Mouse (Mus musculus) 3T3-L1 (cell line): ENCODE results near the gene Pdik1l.
A peak's percentile ranks its signal among the peaks of the same experiment; 100 is the strongest.

Experiments
- DNase-seq: peaks from one replicate; pipeline ENCODE4 v3.0.0-alpha.2; 2015; ENCODE audit warnings: low read depth, low spot score

Gene Pdik1l

DNA sequence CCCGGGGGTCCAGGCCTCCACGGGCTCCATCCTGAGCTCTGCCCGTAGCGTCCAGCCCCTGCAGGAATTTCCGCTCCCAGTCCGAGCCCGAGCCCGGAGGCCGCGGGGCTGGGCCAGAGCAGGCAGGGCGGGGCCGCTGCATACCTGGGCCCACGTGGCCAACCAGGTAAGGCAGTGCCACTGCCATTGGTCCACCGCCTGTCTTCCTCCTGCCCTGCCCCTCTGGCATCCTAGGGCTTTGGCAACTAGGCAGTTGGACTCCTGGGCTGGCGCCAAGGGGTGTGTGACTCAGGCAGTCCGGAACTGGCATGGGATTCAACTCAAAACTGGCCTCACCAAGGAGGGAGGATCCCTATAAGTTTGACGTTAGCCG is 49.4 kb downstream of the Pdik1l start, which contains the start of gene Cnksr1:
Gene Cnksr1 (minus strand): TSS at position 121 of the 373 bp plus-strand sequence.
- DNase-seq, result peak; percentile 81

DNA sequence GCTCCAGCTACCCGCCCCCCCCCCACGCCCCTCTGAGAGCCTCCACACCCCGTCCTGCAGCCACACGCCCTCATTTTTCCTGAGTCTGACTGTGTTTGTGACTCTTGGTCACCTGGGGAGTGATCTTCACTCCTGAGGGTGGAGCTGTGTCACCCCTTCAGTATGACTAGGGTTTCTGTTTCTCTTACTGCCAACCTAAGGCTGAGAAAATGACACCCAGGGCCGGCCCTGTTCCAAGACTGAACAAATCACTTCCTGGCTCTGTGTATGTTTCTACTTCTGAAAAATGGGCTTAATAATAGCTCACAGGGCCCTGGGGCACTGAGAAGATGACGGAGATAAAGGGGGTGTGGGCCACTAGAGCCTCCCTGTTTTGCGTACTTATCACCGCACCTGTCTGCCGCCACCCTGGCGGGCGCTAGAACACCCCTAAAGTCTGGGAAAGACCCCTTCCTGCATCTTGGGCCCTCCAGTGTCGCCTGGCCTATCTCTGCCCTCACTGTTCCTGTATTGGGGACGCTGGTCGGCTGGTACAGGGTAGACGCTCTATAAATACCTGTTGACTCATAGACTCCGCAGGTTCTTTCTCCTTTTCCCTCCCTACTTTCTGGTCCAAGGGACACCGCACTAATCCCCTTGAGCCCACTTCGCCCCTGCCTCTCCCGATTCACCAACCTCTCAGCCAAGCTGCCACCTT is 50.0 kb downstream of the Pdik1l start:
- DNase-seq, result peak; percentile 20

DNA sequence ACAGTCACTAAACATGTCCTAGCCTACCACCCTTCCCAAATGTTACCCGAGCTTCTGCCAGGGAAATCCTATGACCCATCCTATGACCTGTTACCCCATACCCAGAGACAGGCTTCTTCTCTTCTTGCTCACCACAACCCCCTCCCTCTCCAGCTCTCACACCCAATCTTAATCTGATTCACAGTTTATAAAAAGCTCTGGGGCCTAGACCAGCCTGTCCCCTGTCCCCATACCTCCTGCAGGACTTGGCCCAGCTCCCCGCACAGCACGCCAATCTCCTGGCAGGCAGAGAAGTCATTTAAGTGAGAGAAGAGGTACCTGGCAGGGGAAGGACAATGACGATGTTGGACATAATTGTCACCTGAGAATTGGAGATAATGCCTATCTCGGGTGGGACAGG is 52.8 kb downstream of the Pdik1l start:
- DNase-seq, result no peak

DNA sequence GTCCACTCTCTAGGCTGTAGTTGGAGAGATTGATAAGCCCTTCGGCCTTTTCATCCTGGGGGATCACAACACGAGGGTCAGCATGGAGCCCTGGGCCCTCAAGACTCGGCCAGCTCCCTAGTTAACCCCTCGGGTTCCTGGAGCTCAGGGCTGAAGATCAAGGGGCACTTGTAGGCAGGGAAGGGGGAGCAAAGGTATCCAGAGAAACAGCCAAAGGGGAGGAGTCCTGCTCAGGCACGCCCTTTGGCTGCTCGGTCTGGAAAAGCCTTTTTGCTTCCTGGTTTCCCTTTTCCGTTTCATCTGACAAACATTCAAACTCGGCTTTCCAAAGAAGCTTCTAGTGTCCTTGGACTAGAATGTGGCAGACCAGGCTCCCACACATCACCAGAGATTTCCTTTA is 57.3 kb downstream of the Pdik1l start:
- no peak for DNase-seq

DNA sequence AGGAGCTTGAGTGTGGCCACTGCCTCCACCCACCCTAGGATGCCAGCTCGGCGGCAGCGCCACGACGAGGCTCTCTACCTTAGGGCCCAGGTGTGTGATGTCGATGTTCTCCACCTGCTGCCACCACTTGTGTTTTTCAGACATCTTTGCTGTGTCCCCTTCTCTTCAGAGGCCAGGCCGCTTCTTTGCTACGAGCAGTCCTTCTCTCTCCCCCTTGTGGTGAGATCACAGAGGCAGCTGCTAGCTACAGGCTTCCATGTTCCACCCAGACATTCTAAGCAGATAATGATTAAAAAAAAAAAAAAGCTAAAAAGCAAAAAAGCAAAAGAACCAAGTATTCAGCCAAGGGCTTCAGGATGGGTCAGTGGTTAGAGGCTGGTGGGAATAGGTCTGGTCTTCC is 60.5 kb downstream of the Pdik1l start, which contains the start of gene Catsper4:
Gene Catsper4 (minus strand): TSS at position 190 of the 400 bp plus-strand sequence.
- DNase-seq, result no peak
